Mouse (Mus musculus): ENCODE measurements around the gene Pth.

Gene Pth

GRCm38 (mm10) chr7:113388470-113388869 is at the start of gene Pth:
Gene Pth, minus strand, starts transcription at chr7:113388570.
- no peak for DNase-seq (ENCODE audit: extremely low spot score, low spot score)

GRCm38 (mm10) chr7:113436312-113436711 is 47.9 kb upstream of the Pth start:
- no peak for DNase-seq (ENCODE audit: extremely low spot score, low spot score)

GRCm38 (mm10) chr7:113434286-113434685 is 45.9 kb upstream of the Pth start:
- DNase-seq (ENCODE audit: extremely low spot score, low spot score) = peak; percentile 24

GRCm38 (mm10) chr7:113433451-113433850 is 45.1 kb upstream of the Pth start:
- DNase-seq (ENCODE audit: extremely low spot score, low spot score) = no peak

- no peak for DNase-seq (ENCODE audit: extremely low spot score, low spot score)
Observed at GRCm38 (mm10) chr7:113432891-113433290, 44.5 kb upstream of the Pth start.

GRCm38 (mm10) chr7:113420771-113421170 is 32.4 kb upstream of the Pth start:
- no peak for DNase-seq (ENCODE audit: extremely low spot score, low spot score)

- no peak for DNase-seq (ENCODE audit: extremely low spot score, low spot score)
Observed at GRCm38 (mm10) chr7:113419070-113419782, 30.9 kb upstream of the Pth start.

- no peak for DNase-seq (ENCODE audit: extremely low spot score, low spot score)
Observed at GRCm38 (mm10) chr7:113416536-113416935, 28.2 kb upstream of the Pth start.

GRCm38 (mm10) chr7:113415256-113415655 is 26.9 kb upstream of the Pth start:
- no peak for DNase-seq (ENCODE audit: extremely low spot score, low spot score)

GRCm38 (mm10) chr7:113408712-113409111 is 20.3 kb upstream of the Pth start:
- no peak for DNase-seq (ENCODE audit: extremely low spot score, low spot score)

- no peak for DNase-seq (ENCODE audit: extremely low spot score, low spot score)
Observed at GRCm38 (mm10) chr7:113398083-113398482, 9.7 kb upstream of the Pth start.

- no peak for DNase-seq (ENCODE audit: extremely low spot score, low spot score)
Observed at GRCm38 (mm10) chr7:113396661-113397060, 8.3 kb upstream of the Pth start.

- DNase-seq (ENCODE audit: extremely low spot score, low spot score) = no peak
Observed at GRCm38 (mm10) chr7:113391619-113392018, 3.2 kb upstream of the Pth start.

- peak; percentile 65 for DNase-seq (ENCODE audit: extremely low spot score, low spot score)
Observed at GRCm38 (mm10) chr7:113377875-113378658, 10.3 kb downstream of the Pth start.

GRCm38 (mm10) chr7:113372682-113373081 is 15.7 kb downstream of the Pth start:
- no peak for DNase-seq (ENCODE audit: extremely low spot score, low spot score)

- no peak for DNase-seq (ENCODE audit: extremely low spot score, low spot score)
Observed at GRCm38 (mm10) chr7:113369620-113370340, 18.6 kb downstream of the Pth start.

- peak; percentile 95 for DNase-seq (ENCODE audit: extremely low spot score, low spot score)
Observed at GRCm38 (mm10) chr7:113368746-113369619, 19.4 kb downstream of the Pth start, which contains the start of gene Btbd10. Gene Btbd10, minus strand, starts transcription at chr7:113369392.

- no peak for DNase-seq (ENCODE audit: extremely low spot score, low spot score)
Observed at GRCm38 (mm10) chr7:113367440-113367839, 20.9 kb downstream of the Pth start.

GRCm38 (mm10) chr7:113349089-113349488 is 39.3 kb downstream of the Pth start:
- no peak for DNase-seq (ENCODE audit: extremely low spot score, low spot score)

- no peak for DNase-seq (ENCODE audit: extremely low spot score, low spot score)
Observed at GRCm38 (mm10) chr7:113347694-113348093, 40.7 kb downstream of the Pth start.

GRCm38 (mm10) chr7:113347271-113347670 is 41.1 kb downstream of the Pth start:
- no peak for DNase-seq (ENCODE audit: extremely low spot score, low spot score)
